Mouse (Mus musculus): ENCODE results near the gene Nosip.

DNA sequence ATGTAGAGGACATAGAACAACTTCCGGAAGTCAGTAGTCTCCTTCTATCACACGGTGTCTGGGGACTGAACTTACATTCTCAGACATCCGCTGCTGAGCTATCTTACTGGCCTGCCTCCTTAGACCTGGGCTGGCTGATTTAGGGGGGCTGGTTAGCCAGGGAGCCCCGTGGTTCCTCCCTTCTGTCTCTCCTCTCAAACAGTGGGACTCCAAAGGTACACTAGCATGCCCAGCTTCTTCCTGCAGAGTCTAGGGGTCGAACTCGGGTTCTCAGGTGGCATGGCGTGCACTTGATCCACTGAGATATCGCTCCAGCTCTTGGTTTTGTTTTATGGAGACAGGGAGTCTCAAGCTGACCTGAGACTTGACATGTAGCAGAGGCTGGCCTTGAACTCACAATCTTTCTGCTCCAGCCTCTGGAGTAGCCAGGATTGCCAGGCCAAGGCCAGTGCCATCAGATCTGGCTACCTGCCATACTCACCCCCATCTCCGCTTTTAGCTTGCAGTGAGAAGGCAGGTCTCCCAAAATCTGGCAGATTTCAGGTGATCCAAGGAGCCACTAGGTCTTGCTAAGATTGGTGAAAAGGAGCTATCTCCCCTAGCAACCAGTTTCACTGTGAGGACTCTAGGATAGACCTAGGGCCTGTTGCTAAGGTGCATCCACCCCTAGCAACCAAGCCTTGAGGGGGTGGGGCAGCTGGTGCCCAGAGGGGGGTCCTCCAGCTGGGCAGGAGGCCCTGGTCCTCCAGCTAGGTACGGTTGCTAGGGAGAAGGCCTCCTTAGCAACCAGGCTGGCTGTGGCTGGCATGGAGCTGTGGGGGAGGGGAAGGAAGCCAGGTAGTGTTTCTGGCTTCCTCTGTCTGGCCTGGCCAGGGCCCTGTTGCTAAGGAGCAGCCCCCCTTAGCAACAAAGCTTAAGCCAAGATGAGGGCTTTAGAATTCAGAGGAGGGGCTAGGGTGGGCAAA is 3.3 kb upstream of the Nosip start:
- TF ChIP-seq CTCF (IDR thresholded peaks at IDR 0.05) (no peak), POLR2A (IDR thresholded peaks at IDR 0.05; ENCODE audit: insufficient read depth, low read depth, low read length) (no peak), EP300 (IDR thresholded peaks at IDR 0.05; ENCODE audit: insufficient read depth, low read depth, low read length) (no peak)

Data from heart, adult 2 months (tissue).